Mouse (Mus musculus): ENCODE measurements at regions not wholly inside any gene's neighbourhood (a gene's known extent, or its start where the extent isn't known, plus 50 kb on each side); places are given as distances from the start of the nearest gene placed in this dataset.

GRCm38 (mm10) chr4:75130757-75131156, 147.3 kb downstream of the Dmac1 start:
- no peak for DNase-seq (ENCODE audit: low spot score in 2 of 2)

GRCm38 (mm10) chr4:75115887-75116286, 162.2 kb downstream of the Dmac1 start:
- no peak for DNase-seq (ENCODE audit: low spot score in 2 of 2)

DNA sequence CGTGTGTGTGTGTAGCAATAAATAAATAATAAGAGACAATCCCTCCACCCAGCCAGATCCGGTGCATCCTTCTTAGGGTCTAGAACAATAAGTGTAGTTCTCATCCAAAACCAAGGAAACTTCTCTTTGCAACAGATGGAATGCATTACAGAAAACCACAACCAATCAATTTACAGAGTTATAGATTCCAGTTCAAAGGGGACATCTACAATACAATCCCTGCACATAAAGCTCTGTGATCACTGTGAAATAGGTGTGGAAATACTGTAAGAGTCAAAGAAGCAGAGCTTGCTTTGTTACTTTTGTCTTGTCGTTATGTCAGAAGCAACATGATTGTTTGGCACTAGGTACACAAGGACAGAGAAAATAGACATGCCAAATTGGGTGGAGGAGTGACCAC, 162.8 kb downstream of the Dmac1 start:
- no peak for DNase-seq (ENCODE audit: low spot score in 2 of 2)

- no peak for DNase-seq (ENCODE audit: low spot score in 2 of 2)
These were observed 212.3 kb downstream of the Dmac1 start for GRCm38 (mm10) chr4:75065782-75066181.

- DNase-seq (ENCODE audit: low spot score in 2 of 2) = no peak
These were observed 214.8 kb downstream of the Dmac1 start for GRCm38 (mm10) chr4:75063275-75063674.

GRCm38 (mm10) chr4:75043510-75043909, 234.6 kb downstream of the Dmac1 start:
- DNase-seq (ENCODE audit: low spot score in 2 of 2) = peak in 1 of 2 experiments; percentile 2

GRCm38 (mm10) chr4:75042640-75043039, 235.5 kb downstream of the Dmac1 start:
- no peak for DNase-seq (ENCODE audit: low spot score in 2 of 2)

DNA sequence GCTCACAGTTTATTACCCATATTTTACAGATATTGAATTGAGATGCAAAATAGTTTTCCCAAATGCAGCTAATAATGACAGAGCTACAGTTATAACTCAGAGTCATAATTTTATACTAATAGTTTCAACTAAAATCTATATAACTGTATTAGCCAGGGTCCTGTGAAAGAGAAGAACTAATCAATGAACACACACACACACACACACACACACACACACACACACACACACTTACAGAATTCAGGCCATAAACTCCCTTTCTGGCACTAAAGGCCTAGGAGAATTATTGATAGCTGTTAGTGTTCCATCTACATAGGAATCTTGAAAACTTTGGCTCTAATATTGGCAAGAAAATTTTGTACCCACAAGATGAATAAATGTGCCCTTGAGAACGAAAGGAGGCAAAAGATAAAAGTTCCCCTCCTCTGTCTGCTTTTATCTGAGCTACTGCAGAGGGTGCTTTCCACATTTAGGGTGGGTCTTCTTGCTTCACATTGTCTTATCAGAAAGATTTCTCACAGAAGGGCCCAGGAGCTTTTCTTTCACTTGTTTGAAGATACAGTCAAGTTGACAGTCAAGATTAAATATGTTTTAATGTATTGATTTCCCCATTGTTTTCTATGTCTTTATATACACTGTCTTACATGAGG, 236.1 kb downstream of the Dmac1 start:
- DNase-seq (ENCODE audit: low spot score in 2 of 2) = no peak
